Mouse (Mus musculus) layer of hippocampus, adult 11-12 months (tissue): Measurements from ENCODE around the gene Txndc11.

Experiments
- DNase-seq: peaks from one replicate; pipeline ENCODE4 v3.0.0; 2022; ENCODE audit warnings: low spot score

Txndc11 gene

DNA sequence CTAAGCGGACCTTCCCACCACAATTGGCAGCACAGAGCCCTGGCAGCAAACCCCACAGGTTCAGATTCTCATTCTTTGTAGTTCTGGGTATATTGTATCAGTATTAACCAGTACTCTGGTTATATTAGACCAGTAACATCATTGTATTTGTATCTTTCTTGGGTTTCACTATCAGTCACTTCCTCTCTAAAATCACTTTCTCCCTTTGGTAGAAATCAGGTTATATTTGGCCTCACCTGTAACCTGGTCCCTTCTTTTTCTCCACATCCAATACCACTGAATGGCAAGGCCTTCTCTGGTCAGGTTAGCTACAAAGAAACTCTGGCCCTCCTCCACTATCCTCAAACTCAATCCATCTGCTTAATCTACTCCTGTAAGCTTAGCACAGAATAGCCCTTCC lies 29.5 kb downstream of the Txndc11 start:
- DNase-seq = no peak

DNA sequence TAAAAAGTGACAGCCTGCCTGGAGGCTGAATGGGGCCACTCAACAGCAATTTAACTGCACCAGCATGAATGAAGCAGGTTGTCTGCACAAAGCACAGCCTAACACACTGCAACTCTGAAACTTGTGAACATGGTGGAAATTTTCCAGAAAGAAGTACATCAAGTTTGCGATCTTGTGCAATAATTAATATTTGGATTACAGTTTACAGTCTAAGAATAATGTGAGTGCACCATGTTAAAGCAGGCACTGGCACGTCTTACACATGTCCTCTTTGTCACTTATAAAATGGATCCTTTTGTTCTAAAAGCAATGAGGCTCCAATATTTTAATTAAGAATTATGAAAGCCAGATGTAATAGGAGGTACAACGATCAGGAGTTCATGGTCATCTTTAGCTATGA lies 37.1 kb downstream of the Txndc11 start:
- DNase-seq = no peak

DNA sequence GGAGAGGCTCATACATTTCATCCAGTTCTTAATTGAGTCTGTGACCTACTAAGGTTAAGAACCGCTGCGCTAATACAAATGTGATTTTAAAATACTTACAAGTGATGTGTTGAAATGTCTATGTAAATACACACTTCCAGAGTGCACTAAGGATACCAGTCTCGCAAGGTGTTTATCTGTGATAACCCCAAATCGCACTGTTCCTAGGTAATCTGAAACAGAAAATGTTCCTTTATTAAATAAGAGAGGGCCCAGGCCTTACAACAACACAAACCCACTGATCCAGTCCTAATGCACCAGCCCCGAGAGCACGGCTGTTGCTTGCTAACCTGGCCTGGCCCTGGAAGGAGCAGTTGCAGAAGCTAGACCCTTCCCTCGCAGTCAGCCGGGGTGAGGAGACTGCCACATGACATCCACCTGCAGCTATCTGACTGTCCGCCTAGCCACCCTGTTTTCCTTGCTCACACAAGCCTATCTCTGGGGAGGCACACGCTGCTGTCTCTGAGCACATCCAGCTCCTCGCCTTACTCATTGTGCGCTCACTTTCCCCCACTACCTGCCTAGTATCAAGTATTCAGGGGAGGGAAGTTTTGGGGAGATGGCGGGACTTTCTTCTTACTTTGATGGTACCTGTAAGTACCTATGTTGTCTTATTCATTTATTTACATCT lies 40.6 kb downstream of the Txndc11 start:
- DNase-seq = no peak

DNA sequence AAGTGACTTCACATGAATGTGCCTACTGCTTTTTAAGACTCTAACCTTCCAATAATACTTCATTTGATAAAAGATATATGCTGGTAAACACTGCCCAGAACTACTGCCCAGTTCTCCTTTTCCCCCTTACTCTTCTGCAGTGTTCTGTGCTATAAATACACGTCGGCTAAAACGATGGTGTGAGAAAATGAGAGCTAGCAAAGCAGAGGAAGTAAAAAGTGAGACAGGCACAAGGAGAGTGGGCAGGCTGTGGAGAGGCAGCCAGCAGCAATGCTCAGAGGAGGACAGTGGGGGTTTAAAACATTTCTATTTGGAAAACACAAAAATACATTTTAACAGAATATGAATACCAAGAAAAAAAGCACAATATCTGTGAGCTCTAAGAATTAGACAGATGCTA lies 41.9 kb downstream of the Txndc11 start:
- DNase-seq = no peak

DNA sequence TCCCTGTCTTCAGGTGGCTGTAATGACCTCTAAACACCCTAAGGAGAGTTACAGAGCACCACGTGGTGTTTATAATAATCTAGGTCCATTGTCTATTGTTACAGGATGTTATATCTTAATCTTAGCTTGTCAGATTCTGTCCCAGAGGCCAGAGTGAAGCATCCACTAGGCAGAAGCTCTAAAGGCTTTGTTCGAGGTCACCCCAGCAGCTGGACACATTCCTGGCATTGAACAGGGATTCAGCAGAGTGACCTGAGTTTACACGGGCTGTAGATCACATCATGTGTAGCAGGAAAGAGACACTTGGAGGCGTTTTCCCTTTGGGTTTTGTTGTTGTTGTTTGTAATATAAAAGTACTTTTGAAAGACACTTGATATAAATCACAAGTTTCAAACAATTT lies 42.4 kb downstream of the Txndc11 start:
- no peak for DNase-seq

DNA sequence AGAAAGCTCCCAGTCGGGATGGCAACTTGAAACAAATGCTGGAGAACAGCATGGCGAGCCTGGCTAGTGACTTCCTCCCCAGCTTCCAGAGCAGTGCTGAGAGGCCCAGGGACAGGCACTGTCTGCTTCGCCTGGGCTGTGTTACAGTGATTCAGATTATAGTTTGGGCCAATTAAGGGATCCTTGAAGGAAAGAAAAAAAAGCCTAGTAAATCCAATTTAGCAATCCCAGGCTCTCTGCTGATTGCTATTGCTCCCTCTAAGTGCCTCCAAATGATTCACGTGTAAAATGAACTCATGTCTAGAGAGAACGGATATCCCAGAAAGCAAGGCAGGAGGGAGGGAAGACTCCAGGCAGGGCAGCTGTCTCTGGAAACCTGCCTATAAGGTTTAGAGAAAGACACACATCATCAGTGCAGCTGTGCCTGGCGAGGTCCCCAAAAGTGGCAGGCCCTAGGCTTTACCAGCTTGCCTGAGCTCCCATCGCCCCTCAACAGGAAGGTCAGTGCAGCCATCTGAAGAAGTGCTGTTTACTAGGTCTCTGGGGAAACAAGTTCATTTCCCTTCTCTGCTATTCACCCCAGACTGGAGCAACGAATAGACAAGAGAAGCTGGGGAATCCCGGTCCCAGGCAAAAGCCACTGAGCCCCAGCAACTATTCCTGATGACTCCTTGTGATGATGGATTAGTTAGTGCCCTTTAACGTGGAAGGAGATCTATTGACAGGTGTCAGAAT lies 43.4 kb downstream of the Txndc11 start:
- no peak for DNase-seq

DNA sequence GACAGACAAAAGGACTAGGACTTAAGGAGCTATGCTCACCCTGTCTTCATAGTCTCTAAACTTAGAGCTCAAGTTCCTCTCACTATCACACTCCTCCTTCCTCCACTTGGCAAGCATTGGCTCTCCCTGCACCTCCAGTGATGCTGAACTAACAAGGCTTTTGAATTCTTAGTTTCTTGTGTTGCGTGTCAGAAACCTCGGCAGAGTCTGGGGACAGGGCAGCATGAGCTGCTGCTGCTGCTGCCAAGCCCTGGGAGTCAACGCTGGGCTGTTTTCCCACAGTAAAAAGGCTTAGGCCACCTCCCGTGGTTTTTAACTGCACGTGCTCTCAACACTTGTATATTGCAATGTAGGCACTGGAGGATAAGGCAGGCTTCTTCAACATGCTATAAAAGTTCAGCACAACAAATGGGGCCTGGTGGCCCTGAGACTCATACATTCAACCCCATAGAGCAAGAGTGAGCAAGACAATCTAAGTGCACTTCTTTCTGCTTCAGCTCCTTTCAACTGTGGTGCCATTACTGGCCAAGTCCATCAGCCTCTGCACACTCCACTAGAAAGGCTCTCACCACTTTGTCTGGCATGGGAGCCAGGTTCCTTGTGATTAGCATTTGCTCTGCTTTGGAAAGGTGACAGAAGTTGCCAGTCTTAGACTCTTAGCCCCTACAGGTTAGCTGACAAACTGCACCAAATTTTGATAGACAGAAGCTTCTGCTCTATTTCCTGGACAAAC lies 47.4 kb downstream of the Txndc11 start:
- DNase-seq = no peak

DNA sequence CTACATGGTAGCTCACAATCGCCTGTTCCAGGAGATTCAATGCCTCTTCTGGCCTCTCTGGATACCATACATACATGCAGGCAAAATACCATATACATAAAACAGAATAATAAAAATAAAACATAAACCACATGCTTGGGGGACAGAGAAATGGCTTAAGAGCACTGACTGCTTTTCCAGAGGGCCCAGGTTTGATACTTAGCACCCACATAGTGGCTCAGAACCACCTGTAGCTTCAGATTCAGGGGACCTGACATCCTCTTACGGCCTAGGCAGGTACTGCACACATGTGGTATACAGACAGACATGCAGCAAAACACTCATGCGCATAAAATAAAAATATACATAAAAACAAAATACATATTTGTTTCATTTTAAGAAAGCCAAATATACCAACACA lies 48.2 kb downstream of the Txndc11 start:
- DNase-seq = no peak

DNA sequence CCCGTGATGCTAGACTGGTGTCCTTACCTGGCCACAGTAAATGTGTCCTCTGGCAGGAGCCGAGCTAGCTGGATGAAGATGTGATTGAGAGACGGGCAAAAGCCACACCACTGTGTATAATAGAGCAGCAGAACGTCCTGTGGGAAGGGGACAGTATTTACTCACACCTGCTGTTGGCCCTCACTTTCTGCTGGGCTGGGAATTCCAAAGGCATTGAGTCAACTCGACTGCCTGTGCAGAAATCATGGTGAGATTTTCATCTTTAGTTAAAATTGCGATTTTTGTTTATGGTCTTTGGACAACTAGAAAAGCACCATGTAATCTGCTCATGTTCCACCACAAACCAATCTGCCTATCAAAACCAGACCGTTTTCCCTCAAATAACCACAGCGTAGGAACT lies 50.3 kb downstream of the Txndc11 start:
- no peak for DNase-seq

DNA sequence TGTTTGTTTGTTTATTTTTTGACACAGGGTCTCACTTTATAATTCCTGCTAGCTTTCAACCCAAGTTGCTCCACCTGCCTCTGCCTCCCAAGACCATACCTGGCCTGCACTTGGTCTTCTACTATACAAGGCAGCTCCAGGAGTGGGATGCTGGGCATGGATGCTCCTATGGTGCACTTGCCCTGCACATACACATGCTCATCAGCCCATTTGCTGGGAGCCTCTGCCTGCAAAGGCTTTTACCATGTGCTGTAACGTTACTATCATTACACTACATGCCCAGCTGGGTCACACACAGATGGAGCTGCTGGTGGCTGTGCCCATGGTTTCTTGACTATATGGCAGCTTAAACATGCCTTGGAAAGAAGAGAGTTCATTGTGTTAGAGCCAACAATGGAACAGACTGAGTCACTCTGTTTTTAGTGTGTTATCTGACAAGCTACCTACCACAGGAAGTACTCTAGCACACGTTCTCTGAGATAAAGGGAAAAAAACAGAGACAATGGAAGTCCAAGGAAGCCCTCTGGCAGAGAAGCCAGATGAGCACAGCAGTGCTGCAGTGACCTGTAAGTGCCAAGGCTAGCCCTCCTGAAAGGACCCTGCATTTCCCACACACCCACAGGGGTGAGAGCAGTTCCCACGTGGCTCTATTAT lies 56.1 kb downstream of the Txndc11 start:
- DNase-seq = no peak

DNA sequence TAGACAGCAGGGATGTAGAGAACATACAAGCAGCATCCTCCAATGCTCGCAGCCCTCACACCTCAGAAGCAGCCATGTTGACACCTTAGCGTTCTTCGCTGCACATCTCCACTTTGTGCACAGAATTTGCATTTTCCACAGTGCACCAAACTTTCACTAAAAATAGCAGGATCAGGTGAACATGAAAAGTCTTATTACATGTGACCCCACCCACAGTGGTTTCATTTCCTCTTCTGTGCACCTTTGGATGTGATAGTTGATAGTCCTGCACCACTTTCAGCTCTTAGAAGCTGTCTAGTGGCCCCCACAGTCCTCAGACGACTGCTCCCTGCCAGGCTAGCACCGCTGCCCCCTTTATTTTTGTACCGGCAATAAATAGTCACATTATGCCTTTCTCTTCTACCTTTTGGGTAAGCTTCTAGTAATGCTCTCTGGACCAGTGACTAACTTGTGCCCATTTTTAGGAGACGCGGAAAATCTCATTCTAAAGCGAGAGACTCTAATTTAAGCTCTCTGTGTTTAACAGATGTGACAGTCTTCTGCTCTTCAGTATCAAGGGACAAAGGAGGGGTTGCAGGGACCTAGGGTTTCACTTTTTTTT lies 56.7 kb downstream of the Txndc11 start:
- DNase-seq = no peak

DNA sequence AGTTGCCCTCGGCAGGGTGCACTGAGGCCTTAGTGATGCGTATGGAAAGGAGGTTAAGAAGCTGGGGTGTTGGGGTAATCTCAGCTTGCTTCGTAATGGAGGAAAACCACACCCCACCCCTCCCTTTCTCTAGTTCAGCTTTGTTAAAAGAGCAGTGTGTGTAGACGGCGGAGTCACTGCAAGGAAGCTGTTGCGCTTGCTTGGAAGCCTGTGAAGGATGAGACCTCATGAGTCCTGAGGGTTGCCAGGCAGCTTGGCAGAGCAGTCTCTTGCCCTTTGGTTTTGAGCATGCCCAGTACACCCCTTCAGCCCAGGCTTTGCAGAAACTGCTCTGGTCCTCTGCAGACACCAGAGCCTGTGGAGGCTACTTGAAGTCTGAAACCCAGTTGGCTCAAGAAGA lies 61.4 kb downstream of the Txndc11 start:
- DNase-seq = no peak

DNA sequence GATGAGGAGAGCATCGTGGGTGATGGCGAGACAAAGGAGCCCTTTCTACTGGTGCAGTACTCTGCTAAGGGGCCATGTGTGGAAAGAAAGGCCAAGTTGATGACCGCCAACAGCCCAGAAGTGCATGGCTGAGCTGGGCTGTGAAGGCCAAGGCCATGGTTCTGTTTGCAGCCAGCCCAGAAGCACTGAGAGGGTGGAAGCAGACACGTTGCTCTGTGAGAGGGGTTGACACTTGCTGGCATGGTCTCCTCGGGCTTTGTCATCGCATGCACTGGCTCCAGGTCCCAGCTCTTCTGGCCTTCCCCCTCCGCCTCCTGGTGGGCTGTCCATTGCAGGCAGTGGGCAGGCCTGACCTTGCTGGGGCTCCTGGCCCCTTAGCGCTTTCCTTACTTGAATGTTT lies 62.0 kb downstream of the Txndc11 start:
- no peak for DNase-seq

DNA sequence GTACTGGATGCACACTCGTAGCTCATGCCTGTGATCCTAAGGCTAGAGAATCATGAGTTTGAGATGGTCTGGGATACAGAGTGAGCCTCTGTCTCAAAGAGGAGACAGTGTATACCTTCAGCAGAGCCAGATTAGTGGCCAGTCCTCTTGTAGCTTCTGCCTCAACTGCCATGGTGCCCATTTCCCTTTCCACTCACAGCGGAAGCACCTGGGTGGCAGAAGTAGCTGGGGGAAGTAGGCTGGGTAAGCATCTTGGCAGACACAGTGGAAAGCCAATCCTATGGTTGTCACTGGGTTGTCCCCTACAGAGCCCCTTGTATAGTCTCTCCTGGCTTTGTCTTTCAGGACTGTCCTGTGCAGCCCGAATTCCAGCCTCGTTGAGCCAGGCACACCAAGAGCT lies 62.6 kb downstream of the Txndc11 start:
- DNase-seq = peak; percentile 19

DNA sequence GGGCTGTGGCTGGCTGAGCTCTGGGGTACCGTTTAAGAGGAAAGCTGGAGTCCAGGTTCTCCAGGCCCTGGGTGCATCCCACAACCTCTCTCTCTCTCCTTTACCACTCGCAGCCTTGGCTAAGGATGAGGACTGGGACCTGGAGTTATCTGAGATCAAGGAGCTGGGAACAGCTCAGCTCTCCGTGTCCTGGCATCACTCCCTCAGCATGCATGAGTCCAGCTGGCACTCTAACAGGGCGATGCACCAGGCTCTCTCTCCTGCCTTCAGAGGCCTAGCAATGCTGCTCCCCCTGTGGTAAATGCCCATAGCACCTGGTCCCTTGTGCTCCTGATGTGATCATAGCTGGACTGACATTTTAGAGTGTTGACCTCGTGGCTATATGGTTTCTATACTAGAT lies 63.3 kb downstream of the Txndc11 start:
- DNase-seq = no peak

DNA sequence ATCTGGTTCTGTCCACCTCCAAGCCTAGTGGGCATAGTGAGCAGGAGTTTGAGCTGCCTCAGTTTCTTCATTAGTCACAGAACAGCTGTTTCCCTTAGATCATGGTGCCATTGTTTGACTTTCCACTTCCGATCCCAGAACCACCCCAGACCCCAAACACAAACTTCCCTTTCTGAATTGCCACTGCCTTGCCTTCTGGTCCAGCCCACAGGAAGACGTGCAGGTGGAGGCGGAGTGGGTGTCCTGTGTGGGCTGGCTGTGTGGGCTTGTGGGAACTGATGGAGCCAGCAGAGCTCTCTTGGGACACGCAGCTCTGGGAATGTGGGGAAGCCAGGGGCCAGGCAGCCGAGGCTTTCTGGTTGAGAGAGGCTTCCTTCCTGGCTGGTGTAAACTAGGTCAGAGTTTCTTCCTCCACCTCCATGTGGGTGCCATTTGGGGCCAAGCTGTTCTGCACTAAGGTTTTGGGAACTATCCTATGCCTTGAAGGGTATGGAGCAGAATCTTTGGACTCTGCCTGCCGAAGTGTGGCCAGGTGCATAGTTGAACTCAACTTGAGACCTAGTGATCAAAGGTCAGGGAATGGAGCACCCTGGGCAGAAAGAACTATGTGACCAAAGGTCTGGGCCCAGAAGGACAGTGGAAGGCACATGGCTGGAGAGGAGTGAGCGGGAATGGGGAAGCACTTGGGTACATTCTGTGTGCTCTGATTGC lies 64.6 kb downstream of the Txndc11 start:
- no peak for DNase-seq

DNA sequence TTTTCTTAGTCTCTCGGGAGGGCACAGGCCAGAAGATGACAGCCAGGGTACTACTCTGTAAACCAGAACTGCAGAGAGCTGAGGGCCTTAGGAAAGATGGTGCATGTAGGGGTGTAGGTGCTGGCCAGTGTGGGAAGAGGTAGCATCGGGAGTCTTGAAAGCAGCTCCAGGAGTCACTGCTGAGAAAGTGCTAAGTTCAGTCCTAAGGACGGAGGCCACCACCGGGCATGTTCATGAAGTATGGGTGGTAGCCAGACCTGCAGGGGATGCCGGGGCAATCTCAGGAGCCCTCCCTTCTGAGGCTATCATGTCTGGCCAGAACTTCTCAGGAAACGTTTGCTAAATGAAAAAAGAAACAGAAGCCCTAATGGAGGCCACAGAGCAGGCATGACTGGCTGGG lies 65.2 kb downstream of the Txndc11 start:
- DNase-seq = no peak

DNA sequence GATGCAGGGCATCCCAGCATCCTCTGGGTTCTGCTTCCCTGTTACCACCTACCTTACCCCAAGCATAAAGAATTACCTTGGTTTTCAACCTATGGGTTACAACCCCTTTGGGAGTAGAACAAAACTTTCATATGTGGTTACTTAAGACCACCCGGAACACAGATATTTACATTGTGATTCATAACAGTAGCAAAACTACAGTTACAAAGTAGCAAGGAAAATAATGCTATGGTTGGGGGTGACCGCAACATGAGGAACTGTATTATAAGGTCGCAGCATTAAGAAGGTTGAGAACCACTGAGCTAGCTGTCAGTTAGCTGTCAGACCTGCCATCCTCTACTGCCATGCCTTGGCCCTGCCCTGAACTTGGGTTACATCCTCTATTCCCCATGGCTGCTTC lies 65.8 kb downstream of the Txndc11 start:
- DNase-seq = no peak

DNA sequence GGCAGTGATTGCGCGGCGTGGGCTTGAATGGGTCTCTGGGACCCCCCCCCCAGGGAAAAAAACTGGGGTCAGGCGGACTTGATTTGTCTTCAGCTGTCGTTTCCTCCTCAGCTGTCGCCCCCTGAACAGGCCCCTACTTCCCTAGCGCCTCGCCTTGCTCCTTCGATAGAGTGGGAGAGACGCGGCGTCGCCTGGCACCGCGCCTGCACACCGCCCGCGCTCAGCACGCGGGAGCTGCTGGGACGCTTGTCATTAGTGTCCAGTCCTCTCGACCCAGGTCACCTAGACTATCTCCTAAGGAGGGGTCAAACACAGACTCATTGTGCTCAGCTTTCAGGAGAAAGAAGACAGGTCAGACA lies 67.6 kb downstream of the Txndc11 start:
- DNase-seq = peak; percentile 62

DNA sequence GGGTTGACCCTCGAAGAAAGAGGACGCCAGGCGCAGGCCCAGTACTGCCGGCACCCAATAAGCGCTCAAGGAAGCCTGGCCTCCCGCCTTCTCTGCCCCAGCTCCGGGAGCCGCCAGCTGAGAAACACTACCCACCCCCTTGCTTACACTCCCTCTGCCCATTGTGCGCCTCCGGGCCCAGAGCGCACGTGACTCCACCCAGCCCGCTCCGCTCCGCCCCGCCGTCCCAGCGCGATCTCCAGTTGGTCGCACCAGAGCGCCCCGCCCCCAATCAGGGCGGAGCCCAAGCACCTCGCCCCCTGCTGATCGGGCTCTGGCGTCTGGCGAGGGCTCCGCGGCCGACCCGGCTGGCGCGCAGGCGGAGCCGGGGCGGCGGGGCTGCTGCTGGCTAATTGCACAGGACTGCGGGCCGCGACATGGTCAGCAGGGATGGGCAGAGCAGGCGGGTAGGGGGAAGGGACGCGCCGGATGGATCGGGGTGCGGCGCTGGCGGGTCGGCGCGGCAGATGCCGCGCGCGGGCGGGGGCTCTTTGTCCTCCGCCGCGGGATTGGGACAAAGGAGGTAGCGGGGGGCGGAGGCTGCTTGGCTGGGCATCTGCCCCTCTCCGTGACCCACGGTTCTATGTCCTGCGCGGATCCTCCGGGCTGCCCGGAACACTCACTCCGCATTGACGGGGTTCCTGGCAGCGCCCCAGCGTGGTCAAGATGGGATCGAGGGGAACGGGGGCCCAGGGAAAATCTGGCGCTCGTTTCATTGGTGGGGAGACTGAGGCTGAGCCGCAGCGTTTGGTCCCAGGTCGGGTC lies 68.2 kb downstream of the Txndc11 start, which contains the start of gene Litaf:
TSS of gene Litaf (minus strand) at position 129 of the 804 bp plus-strand sequence.
- DNase-seq = peak; percentile 98

DNA sequence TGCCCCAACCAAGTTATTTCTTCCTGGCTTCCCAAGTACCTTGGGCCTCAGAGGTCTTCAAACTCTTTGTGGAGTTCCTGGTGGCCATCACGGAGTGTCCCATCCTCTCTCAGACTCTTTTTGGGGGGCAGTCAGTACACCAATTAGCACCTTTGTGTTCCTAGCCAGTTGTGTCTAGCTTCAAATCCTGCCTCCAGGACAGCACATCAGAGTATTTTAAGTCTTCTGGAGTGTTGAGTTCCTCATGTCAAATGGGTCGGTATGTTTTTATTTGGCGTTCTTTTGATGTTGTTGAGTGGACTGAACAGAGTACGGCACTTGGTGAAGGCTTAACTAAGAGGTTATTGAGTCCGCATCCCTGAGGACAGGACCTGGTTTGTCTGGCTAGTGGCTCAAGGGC lies 69.0 kb downstream of the Txndc11 start:
- DNase-seq = no peak
